8 mouse cellular contexts compared by ENCODE assay signal in genomic region chr17:21909456-21910052, GRCm38 (mm10). TPM values are rescaled to one million over a fixed set of nuclear protein-coding genes. Genes with fewer than 3 reads are reported as not detected.
DNase-seq lines count a peak whose midpoint lies in the region; ATAC-seq lines count a peak whose summit lies in the region.
"Not testable (repeated sequence)": the region's sequence is repeated elsewhere in the genome, so short reads cannot be mapped to it uniquely, and the experiment has no call there.

Gene Zfp995, minus strand, starts transcription at chr17:21909926.

- H3K4me3 ChIP-seq in intestine, embryonic 14.5 days (ENCODE audit: low read depth, low read length): peak within 1 kb of the TSS; percentile 62

- H3K36me3 ChIP-seq in intestine, embryonic 14.5 days (ENCODE audit: control insufficient read depth, insufficient read depth, low read length): not testable (repeated sequence)

- DNase-seq in adrenal gland, adult (ENCODE audit: inconsistent age in 2 of 2, low spot score in 1 of 2): peak; percentile 63 to 84
- DNase-seq in embryo, embryonic 10.5 days (ENCODE audit: low spot score): peak; percentile 78
- peak; percentile 57 for DNase-seq in gastrocnemius, postnatal 14 days
- peak; percentile 78 for DNase-seq in intestine, embryonic 14.5 days (ENCODE audit: low spot score)
- DNase-seq in left cerebral cortex, postnatal 10 days (ENCODE audit: extremely low spot score in 1 of 2, low spot score in 2 of 2): peak; percentile 49 to 67
- peak; percentile 76 to 86 for DNase-seq in right cerebral cortex, postnatal 10 days (ENCODE audit: low spot score in 2 of 2)
- DNase-seq in urinary bladder, postnatal 4 days (ENCODE audit: low spot score in 2 of 2): peak; percentile 53 to 62

- peak within 1 kb of the TSS; percentile 63 for H3K4me2 ChIP-seq in intestine, embryonic 14.5 days (ENCODE audit: low read length)

- H3K9ac ChIP-seq in intestine, embryonic 14.5 days (ENCODE audit: low read length): peak within 1 kb of the TSS; percentile 63

- H3K4me1 ChIP-seq in intestine, embryonic 14.5 days (replicated peaks; ENCODE audit: control insufficient read depth, insufficient read depth, low read length): not testable (repeated sequence)

- peak within 1 kb of the TSS; percentile 57; the same call in 1 of the 2 replicates for H3K27ac ChIP-seq in intestine, embryonic 14.5 days (ENCODE audit: low read depth)

- not testable (repeated sequence) for H3K9me3 ChIP-seq in intestine, embryonic 14.5 days (ENCODE audit: control insufficient read depth, low read length)

- H3K27me3 ChIP-seq in intestine, embryonic 14.5 days (replicated peaks; ENCODE audit: control insufficient read depth, insufficient read depth, low read length): not testable (repeated sequence)

- intact Hi-C loops in gastrocnemius, postnatal 14 days (cut with DNase I; ENCODE audit: low total_unique reads); left cerebral cortex, postnatal 10 days (cut with DNase I): not testable (repeated sequence)

- ATAC-seq in intestine, embryonic 14.5 days (replicated peaks; ENCODE audit: low FRiP score, low TSS enrichment, low read depth): peak; percentile 99
- ATAC-seq in megakaryocyte progenitor cell, adult 5-6 weeks (replicated peaks; ENCODE audit: poor library complexity): peak; percentile 98

- WGBS in intestine, embryonic 14.5 days: under 1% methylated on average over 24 of the region's 24 CpGs

RNA-seq across cellular contexts. Expression of gene Zfp995, which starts in this region (rescaled TPM):
- 1 to 10 TPM; 1.1 to 1.2 TPM for total RNA-seq in gastrocnemius, postnatal 14 days (2021)
- 7.6 and 9.1 TPM in 2 replicates for polyA plus RNA-seq in intestine, embryonic 14.5 days (2014; fragmentation: Nextera tagmentation; extraction: Ambion mirVana)
- 1 to 10 TPM; 3.7 to 5.1 TPM for total RNA-seq in left cerebral cortex, postnatal 10 days (2021)
- 9.1 and 9.8 TPM in 2 replicates for total RNA-seq in megakaryocyte progenitor cell, adult 5-6 weeks (2015)
- total RNA-seq in megakaryocyte progenitor cell, adult 5-6 weeks (2017): 8.5 and 8.7 TPM in 2 replicates

Comparison
In these comparisons a context has a peak if more than half of its experiments do, and no peak if none do; other contexts are left out.
1. Peak in every context shown above with its lines: DNase-seq, ATAC-seq, H3K4me3 ChIP-seq and H3K27ac ChIP-seq.